Mouse (Mus musculus): ENCODE measurements around the gene Rab17.
A peak's percentile ranks its signal among the peaks of the same experiment; 100 is the strongest.

GRCm38 (mm10) chr1:90928575-90928934 is 40.9 kb downstream of the Rab17 start:
- peak; percentile 73 for TF ChIP-seq CTCF (conservative IDR thresholded peaks at IDR 0.05; ENCODE audit: insufficient read depth, insufficient read length, low read depth, low read length)
- TF ChIP-seq POLR2A (IDR thresholded peaks at IDR 0.05; ENCODE audit: low read depth, low read length) = no peak
